Mouse (Mus musculus) CH12.LX (cell line): ENCODE measurements around the gene Etfbkmt. TPM values are rescaled to one million over a fixed set of nuclear protein-coding genes. Genes with fewer than 3 reads are reported as not detected.

ENCODE experiments used
- DNase-seq: peaks from one replicate; pipeline ENCODE4 v3.0.0-alpha.2; 2013; ENCODE audit errors: extremely low read depth
- H3K27ac ChIP-seq: 2 replicates; pipeline ENCODE4 v1.5.1; 2012; ENCODE audit warnings: low read depth, mild to moderate bottlenecking, control low read depth, moderate library complexity; ENCODE audit not compliant: insufficient read depth
- H3K27me3 ChIP-seq: replicated peaks from 2 replicates; pipeline ENCODE3; 2012; ENCODE audit warnings: inconsistent platforms
- H3K36me3 ChIP-seq, 2 experiments: replicated peaks in 1 of 2; 2 replicates each; pipeline versions ENCODE3 to v1.6.1; 2012; ENCODE audit warnings: inconsistent platforms in 1 of 2, low read length in 1 of 2, mild to moderate bottlenecking in 1 of 2, mixed read lengths in 1 of 2, moderate library complexity in 1 of 2; ENCODE audit not compliant: control insufficient read depth in 1 of 2, insufficient read depth in 1 of 2
- H3K4me1 ChIP-seq, 2 experiments: 2 replicates each; pipeline ENCODE4 v1.6.1; 2012; ENCODE audit warnings: inconsistent platforms in 1 of 2, moderate library complexity in 1 of 2; ENCODE audit not compliant: insufficient read depth in 2 of 2, control insufficient read depth in 1 of 2
- H3K4me2 ChIP-seq: 2 replicates; pipeline ENCODE4 v1.6.1; 2012; ENCODE audit warnings: low read depth, mild to moderate bottlenecking, control low read depth; ENCODE audit not compliant: poor library complexity, insufficient read depth, severe bottlenecking
- H3K4me3 ChIP-seq, 3 experiments: fragments of 150-350 bp in 1 of 3; sonication (generic) in 1 of 3; replicated peaks in 1 of 3; 2 replicates each; pipeline versions ENCODE3 to v1.5.1; 2011 to 2012; ENCODE audit warnings: low read depth in 2 of 3, low read length in 2 of 3, mild to moderate bottlenecking in 2 of 3, moderate library complexity in 2 of 3, control low read depth in 1 of 3, improper control_type of control experiment in 1 of 3, inconsistent platforms in 1 of 3, mixed read lengths in 1 of 3; ENCODE audit not compliant: poor library complexity in 1 of 3
- H3K79me2 ChIP-seq: replicated peaks from 2 replicates; pipeline ENCODE4 v1.6.1; 2012; ENCODE audit warnings: mild to moderate bottlenecking, moderate library complexity; ENCODE audit not compliant: control insufficient read depth, poor library complexity, insufficient read depth, severe bottlenecking; ENCODE audit errors: extremely low read depth
- H3K9ac ChIP-seq: 2 replicates; pipeline ENCODE4 v1.6.1; 2012; ENCODE audit warnings: low read depth, mild to moderate bottlenecking, control low read depth, moderate library complexity; ENCODE audit not compliant: insufficient read depth
- H3K9me3 ChIP-seq: replicated peaks from 2 replicates; pipeline ENCODE3; 2012; ENCODE audit warnings: low read length, inconsistent platforms, mixed read lengths
- BHLHE40 ChIP-seq: IDR thresholded peaks from 2 replicates; pipeline ENCODE4 v1.6.1; 2011; ENCODE audit warnings: mild to moderate bottlenecking, low read depth, low read length, improper control_type of control experiment
- CHD1 ChIP-seq: IDR thresholded peaks from 2 replicates; pipeline ENCODE4 v1.6.1; 2012; ENCODE audit warnings: low read depth, low read length, improper control_type of control experiment, inconsistent platforms
- CHD2 ChIP-seq: IDR thresholded peaks from 2 replicates; pipeline ENCODE4 v1.6.1; 2011; ENCODE audit warnings: low read length, improper control_type of control experiment
- CTCF ChIP-seq, 2 experiments: IDR thresholded peaks in 1 of 2; conservative IDR thresholded peaks in 1 of 2; 2 replicates each; pipeline ENCODE4 v1.5.1; 2011 to 2012; ENCODE audit warnings: low read depth in 2 of 2, low read length in 2 of 2, improper control_type of control experiment in 1 of 2, inconsistent platforms in 1 of 2, mild to moderate bottlenecking in 1 of 2, moderate library complexity in 1 of 2
- E2F4 ChIP-seq: IDR thresholded peaks from 2 replicates; pipeline ENCODE4 v1.6.1; 2011; ENCODE audit warnings: low read depth, low read length, improper control_type of control experiment; ENCODE audit not compliant: insufficient replicate concordance
- ELF1 ChIP-seq: IDR thresholded peaks from 2 replicates; pipeline ENCODE4 v1.6.1; 2014; ENCODE audit warnings: low read depth, mild to moderate bottlenecking, inconsistent platforms, low read length, improper control_type of control experiment
- EP300 ChIP-seq: IDR thresholded peaks from 2 replicates; pipeline ENCODE4 v1.6.1; 2011; ENCODE audit warnings: low read length, improper control_type of control experiment
- ETS1 ChIP-seq: conservative IDR thresholded peaks from 2 replicates; pipeline ENCODE4 v1.6.1; 2012; ENCODE audit warnings: low read depth, mild to moderate bottlenecking, inconsistent platforms, low read length, improper control_type of control experiment, moderate library complexity
- GABPA ChIP-seq: IDR thresholded peaks from 2 replicates; pipeline ENCODE4 v1.6.1; 2012; ENCODE audit warnings: low read depth, low read length, improper control_type of control experiment, inconsistent platforms; ENCODE audit not compliant: insufficient replicate concordance
- HCFC1 ChIP-seq: IDR thresholded peaks from 2 replicates; pipeline ENCODE4 v1.6.1; 2012; ENCODE audit warnings: low read depth, mild to moderate bottlenecking, inconsistent platforms, low read length, improper control_type of control experiment
- IRF4 ChIP-seq: IDR thresholded peaks from 2 replicates; pipeline ENCODE4 v1.6.1; 2014; ENCODE audit warnings: low read depth, mild to moderate bottlenecking, inconsistent platforms, low read length, improper control_type of control experiment
- JUN ChIP-seq: IDR thresholded peaks from 2 replicates; pipeline ENCODE4 v1.6.1; 2011; ENCODE audit warnings: low read depth, mild to moderate bottlenecking, low read length, improper control_type of control experiment, moderate library complexity; ENCODE audit not compliant: insufficient read depth
- JUND ChIP-seq: conservative IDR thresholded peaks from 2 replicates; pipeline ENCODE4 v1.6.1; 2011; ENCODE audit warnings: low read depth, low read length, improper control_type of control experiment
- KAT2A ChIP-seq: IDR thresholded peaks from 2 replicates; pipeline ENCODE4 v1.6.1; 2012; ENCODE audit warnings: low read length, improper control_type of control experiment, inconsistent platforms; ENCODE audit not compliant: insufficient replicate concordance
- MAFK ChIP-seq: IDR thresholded peaks from 2 replicates; pipeline ENCODE4 v1.6.1; 2011; ENCODE audit warnings: low read length, improper control_type of control experiment; ENCODE audit not compliant: insufficient replicate concordance
- MAX ChIP-seq: IDR thresholded peaks from 2 replicates; pipeline ENCODE4 v1.6.1; 2011; ENCODE audit warnings: low read length, improper control_type of control experiment
- MAZ ChIP-seq: IDR thresholded peaks from 2 replicates; pipeline ENCODE4 v1.6.1; 2012; ENCODE audit warnings: low read depth, mild to moderate bottlenecking, inconsistent platforms, low read length, improper control_type of control experiment, moderate library complexity
- MEF2A ChIP-seq: IDR thresholded peaks from 2 replicates; pipeline ENCODE4 v1.6.1; 2014; ENCODE audit warnings: low read depth, mild to moderate bottlenecking, inconsistent platforms, low read length, improper control_type of control experiment, borderline replicate concordance
- MXI1 ChIP-seq: IDR thresholded peaks from 2 replicates; pipeline ENCODE4 v1.6.1; 2011; ENCODE audit warnings: mild to moderate bottlenecking, low read depth, low read length, improper control_type of control experiment
- MYC ChIP-seq: IDR thresholded peaks from 2 replicates; pipeline ENCODE4 v1.6.1; 2011; ENCODE audit warnings: low read depth, mild to moderate bottlenecking, improper control_type of control experiment, low read length
- NELFE ChIP-seq: IDR thresholded peaks from 2 replicates; pipeline ENCODE4 v1.6.1; 2011; ENCODE audit warnings: low read depth, low read length, improper control_type of control experiment
- NRF1 ChIP-seq: IDR thresholded peaks from 2 replicates; pipeline ENCODE4 v1.6.1; 2014; ENCODE audit warnings: low read depth, mild to moderate bottlenecking, inconsistent platforms, low read length, improper control_type of control experiment, moderate library complexity
- PAX5 ChIP-seq: IDR thresholded peaks from 2 replicates; pipeline ENCODE4 v1.6.1; 2012; ENCODE audit warnings: low read length, inconsistent platforms, mixed read lengths
- POLR2A ChIP-seq: IDR thresholded peaks from 2 replicates; pipeline ENCODE4 v1.6.1; 2011; ENCODE audit warnings: low read depth, mild to moderate bottlenecking, improper control_type of control experiment, low read length
- POLR2AphosphoS2 ChIP-seq: IDR thresholded peaks from 2 replicates; pipeline ENCODE4 v1.6.1; 2011; ENCODE audit warnings: low read depth, low read length, improper control_type of control experiment
- RAD21 ChIP-seq: IDR thresholded peaks from 2 replicates; pipeline ENCODE4 v1.6.1; 2011; ENCODE audit warnings: low read depth, mild to moderate bottlenecking, low read length, improper control_type of control experiment, moderate library complexity
- RCOR1 ChIP-seq: conservative IDR thresholded peaks from 2 replicates; pipeline ENCODE4 v1.6.1; 2012; ENCODE audit warnings: low read depth, mild to moderate bottlenecking, inconsistent platforms, low read length, improper control_type of control experiment
- SIN3A ChIP-seq: IDR thresholded peaks from 2 replicates; pipeline ENCODE4 v1.6.1; 2012; ENCODE audit warnings: low read length, improper control_type of control experiment, inconsistent platforms
- SMC3 ChIP-seq: IDR thresholded peaks from 2 replicates; pipeline ENCODE4 v1.6.1; 2011; ENCODE audit warnings: low read depth, low read length, improper control_type of control experiment
- TBP ChIP-seq: conservative IDR thresholded peaks from 2 replicates; pipeline ENCODE4 v1.6.1; 2011; ENCODE audit warnings: low read depth, low read length, improper control_type of control experiment
- TCF12 ChIP-seq: IDR thresholded peaks from 2 replicates; pipeline ENCODE4 v1.6.1; 2014; ENCODE audit warnings: low read depth, mild to moderate bottlenecking, inconsistent platforms, low read length, improper control_type of control experiment
- UBTF ChIP-seq: IDR thresholded peaks from 2 replicates; pipeline ENCODE4 v1.6.1; 2012; ENCODE audit warnings: low read depth, mild to moderate bottlenecking, inconsistent platforms, low read length, improper control_type of control experiment, moderate library complexity
- USF1 ChIP-seq: IDR thresholded peaks from 2 replicates; pipeline ENCODE4 v1.6.1; 2014; ENCODE audit warnings: low read depth, mild to moderate bottlenecking, inconsistent platforms, low read length, improper control_type of control experiment
- USF2 ChIP-seq: conservative IDR thresholded peaks from 2 replicates; pipeline ENCODE4 v1.6.1; 2011; ENCODE audit warnings: low read depth, low read length, improper control_type of control experiment
- ZC3H11A ChIP-seq: IDR thresholded peaks from 2 replicates; pipeline ENCODE4 v1.6.1; 2012; ENCODE audit warnings: low read depth, mild to moderate bottlenecking, inconsistent platforms, low read length, improper control_type of control experiment
- ZKSCAN1 ChIP-seq: IDR thresholded peaks from 2 replicates; pipeline ENCODE4 v1.6.1; 2012; ENCODE audit warnings: low read depth, inconsistent platforms, low read length, improper control_type of control experiment, borderline replicate concordance
- ZMIZ1 ChIP-seq: IDR thresholded peaks from 2 replicates; pipeline ENCODE4 v1.6.1; 2012; ENCODE audit warnings: low read depth, mild to moderate bottlenecking, inconsistent platforms, low read length, improper control_type of control experiment
- ZNF384 ChIP-seq: IDR thresholded peaks from 2 replicates; pipeline ENCODE4 v1.6.1; 2012; ENCODE audit warnings: low read depth, low read length, improper control_type of control experiment, inconsistent platforms
- dilution Hi-C: fragments of 300-500 bp; cut with MboI; formaldehyde crosslinking; loops from 2 replicates; pipeline ENCODE4 v1.14.3; 2020; ENCODE audit warnings: low sequenced_read_pairs; ENCODE audit not compliant: extremely low pct_unique_long_range_greater_than_20kb, extremely low pct_ligation_motif_present
- in situ Hi-C: fragments of 300-500 bp; cut with MboI; formaldehyde crosslinking; loops from 3 replicates; pipeline ENCODE4 v1.14.3; 2019; ENCODE audit warnings: low sequenced_read_pairs, low pct_ligation_motif_present, low pct_unique_long_range_greater_than_20kb, mixed read lengths
- polyA plus RNA-seq: library from polyadenylated mRNA; unstranded; fragments of >175 nt; gene quantifications from 2 replicates; pipeline ENCODE4 v1.2.1, GENCODE M21; 2012; ENCODE audit warnings: low read depth; ENCODE audit not compliant: insufficient read length
- total RNA-seq, 2 experiments: library from RNA; depleted of rRNA; stranded (reverse); fragments of 300-350 nt in 1 of 2; fragments of >200 nt in 1 of 2; gene quantifications; 2 replicates each; pipeline ENCODE4 v1.2.3; 2012 to 2014

Gene Etfbkmt
- total and polyA plus RNA-seq, 3 experiments, result 7.8 to 17.3 (median 9.3) TPM

DNA sequence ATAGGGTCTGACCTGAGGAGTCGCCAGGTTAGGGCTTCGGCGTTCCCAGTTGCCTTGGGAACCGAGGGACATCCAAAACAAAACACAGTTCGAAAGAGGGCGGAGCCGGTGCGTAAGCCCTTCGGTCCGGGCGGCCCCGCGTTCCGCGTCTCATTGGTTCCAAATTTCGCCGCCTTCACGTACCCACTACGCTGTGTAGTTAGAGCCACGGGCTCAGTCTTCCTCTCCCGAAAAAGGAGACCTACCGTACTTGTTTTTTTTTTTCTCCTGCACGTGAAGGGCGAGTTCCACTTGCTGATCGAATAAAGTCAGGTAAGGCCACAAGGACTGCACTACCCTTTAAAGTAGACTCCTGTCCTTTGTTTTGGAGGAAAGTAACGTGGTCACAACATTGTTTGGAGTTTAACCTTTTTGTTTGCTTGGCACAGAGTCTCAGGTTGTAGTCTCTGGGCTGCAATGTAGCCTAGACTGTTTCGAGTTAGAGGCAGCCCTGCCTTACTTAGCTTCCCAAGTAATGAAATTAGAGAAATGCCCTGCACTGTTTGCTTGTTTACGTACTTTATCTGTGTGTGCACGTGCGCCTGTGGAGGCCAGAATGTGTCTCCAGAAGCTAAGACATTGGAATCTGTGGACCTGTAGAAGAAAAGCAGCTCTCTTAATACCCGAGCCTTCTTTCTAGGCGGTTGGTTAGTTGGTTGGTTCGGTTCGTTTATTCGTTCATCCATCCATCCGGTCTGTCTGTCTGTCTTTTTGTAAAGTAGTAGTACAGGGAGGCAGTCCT, 1.9 kb downstream of the Etfbkmt start:
- peak overlapping the region; percentile 84 for H3K4me2 ChIP-seq
- TF ChIP-seq MXI1, result peak; percentile 93
- 0 out of 2 replicates have a peak, but pooled peaks have one; percentile 60 for TF ChIP-seq TBP
- TF ChIP-seq POLR2A, result peak; percentile 58
- peak; percentile 88 for TF ChIP-seq TCF12
- TF ChIP-seq MAZ, result no peak
- TF ChIP-seq ELF1, result peak; percentile 65; the same call in 1 of the 2 replicates
- peak; percentile 58; the same call in 1 of the 2 replicates for TF ChIP-seq NELFE
- no peak for TF ChIP-seq EP300
- TF ChIP-seq CHD1, result peak; percentile 43; the same call in 1 of the 2 replicates
- TF ChIP-seq MAX, result no peak; the same call in none of the 2 replicates
- TF ChIP-seq USF2, result no peak
- no peak for TF ChIP-seq ZKSCAN1
- TF ChIP-seq CTCF (conservative IDR thresholded peaks at IDR 0.05 in 1 of 2, IDR thresholded peaks at IDR 0.05 in 1 of 2; ENCODE audit: low read depth in 2 of 2, low read length in 2 of 2), result no peak
- no peak for TF ChIP-seq ETS1
- no peak for TF ChIP-seq RAD21
- TF ChIP-seq USF1, result no peak
- peak; percentile 98 for TF ChIP-seq SIN3A
- no peak for TF ChIP-seq PAX5
- TF ChIP-seq ZMIZ1, result no peak
- TF ChIP-seq MEF2A, result peak; percentile 53; the same call in 1 of the 2 replicates
- TF ChIP-seq ZC3H11A, result no peak
- 0 out of 2 replicates have a peak, but pooled peaks have one; percentile 54 for TF ChIP-seq KAT2A
- TF ChIP-seq POLR2AphosphoS2, result no peak
- no peak for TF ChIP-seq CHD2
- TF ChIP-seq IRF4, result peak; percentile 76
- TF ChIP-seq MAFK, result no peak
- TF ChIP-seq BHLHE40, result peak; percentile 71
- TF ChIP-seq JUND, result no peak
- no peak for TF ChIP-seq GABPA
- no peak for TF ChIP-seq RCOR1
- TF ChIP-seq UBTF, result no peak
- peak; percentile 72 for TF ChIP-seq ZNF384
- peak; percentile 90 for TF ChIP-seq HCFC1
- TF ChIP-seq SMC3, result no peak
- TF ChIP-seq E2F4, result no peak
- TF ChIP-seq JUN, result no peak
- TF ChIP-seq MYC, result no peak; the same call in 1 of the 2 replicates
- no peak for TF ChIP-seq NRF1
- TF ChIP-seq, all 38 proteins: peak for 14
- peaks cover 2% of the 10 kb centered on the region for H3K9me3 ChIP-seq
- in situ Hi-C loops (no loop called here), dilution Hi-C loops (no loop called here)
- peak overlapping the region; percentile 77 to 95 (median 84) for H3K4me3 ChIP-seq
- peaks cover 10 to 25% of the 10 kb centered on the region in 2 experiments; a peak in 3 of 4 replicates for H3K4me1 ChIP-seq
- H3K79me2 ChIP-seq, result 0 out of 2 replicates have a peak, but pooled peaks cover 1% of the 10 kb centered on the region
- DNase-seq, result peak; percentile 95
- H3K27me3 ChIP-seq, result no peaks in the 10 kb centered on the region
- H3K9ac ChIP-seq, result peak overlapping the region; percentile 91
- H3K36me3 ChIP-seq, result peaks cover 0 to 22% of the 10 kb centered on the region in 2 experiments
- no peak overlapping the region for H3K27ac ChIP-seq
